Mouse (Mus musculus) liver, postnatal 0 days (tissue): ENCODE data around the gene Rac2.

ENCODE experiments used
- CTCF ChIP-seq: sonication (generic); IDR thresholded peaks from 2 replicates; pipeline ENCODE4 v1.5.1; 2016; ENCODE audit warnings: antibody characterized with exemption, low read depth
- EP300 ChIP-seq: IDR thresholded peaks from 2 replicates; pipeline ENCODE4 v1.6.1; 2016; ENCODE audit warnings: antibody characterized with exemption, low read depth, mild to moderate bottlenecking

DNA sequence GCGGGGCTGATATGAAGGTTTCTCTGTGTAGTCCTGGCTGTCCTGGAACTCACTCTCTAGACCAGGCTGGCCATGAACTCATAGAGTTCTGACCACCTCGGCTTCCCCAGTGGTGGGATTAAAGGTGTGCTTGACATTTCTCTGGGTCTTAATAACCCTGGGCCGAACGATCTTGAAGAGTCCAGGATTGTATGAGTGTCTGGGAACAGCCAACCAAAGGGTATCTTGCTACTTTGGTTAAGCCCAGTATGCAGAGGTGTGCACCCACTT is 41.2 kb downstream of the Rac2 start:
- no peak for TF ChIP-seq CTCF
- no peak for TF ChIP-seq EP300
